ENCODE assay signal across 30 mouse cellular contexts in genomic region chr2:154617061-154617460, GRCm38 (mm10). TPM values are rescaled to one million over a fixed set of nuclear protein-coding genes. Genes with fewer than 3 reads are reported as not detected.
DNase-seq lines count a peak whose midpoint lies in the region; ATAC-seq lines count a peak whose summit lies in the region.
"Had no signal": no experiment of that assay in that cellular context is flagged by ENCODE, and none has a peak within 500 bp of the region (broad histone marks: within the 10 kb centered on the region; RNA-seq: fewer than 3 reads in every experiment).

No protein-coding gene starts in this region.

- H3K27ac ChIP-seq in heart, embryonic 16.5 days (ENCODE audit: low read length) = peak overlapping the region; percentile 27; the same call in 1 of the 2 replicates
- H3K27ac ChIP-seq: embryonic facial prominence, embryonic 15.5 days; forebrain, embryonic 10.5 days; gastrocnemius, adult 2 months; hindbrain, embryonic 10.5 days; hindbrain, embryonic 14.5 days had no signal

- no peak for DNase-seq in heart, postnatal 25 days (ENCODE audit: low spot score)
- peak; percentile 60 to 80 for DNase-seq in thymus, postnatal 36 days
- DNase-seq in left cerebral cortex, adult 18-20 months (ENCODE audit: low spot score in 2 of 2) = no peak
- no peak for DNase-seq in spleen, adult 18-20 months
- DNase-seq: adrenal gland, adult 8-10 months; adrenal gland, postnatal 36 days; B cell, adult 2 months; cerebellum, adult 11 months; cerebellum, adult 8-10 months; cerebellum, postnatal 14 days; embryo, embryonic 11 days; gastrocnemius, adult 2 months; gastrocnemius, postnatal 25 days; heart, postnatal 10 days had no signal

- peaks cover 6% of the 10 kb centered on the region; the same call in 1 of the 2 replicates for H3K36me3 ChIP-seq in heart, embryonic 16.5 days (ENCODE audit: control insufficient read depth, insufficient read depth)
- H3K36me3 ChIP-seq in megakaryocyte, embryonic 14.5 days (replicated peaks; ENCODE audit: low read length) = peaks cover 31% of the 10 kb centered on the region
- H3K36me3 ChIP-seq: embryonic facial prominence, embryonic 15.5 days; heart, embryonic 12.5 days had no signal

- no peaks in the 10 kb centered on the region for H3K27me3 ChIP-seq in heart, embryonic 16.5 days (ENCODE audit: control insufficient read depth, insufficient read depth, low read length)
- no peaks in the 10 kb centered on the region for H3K27me3 ChIP-seq in megakaryocyte, embryonic 14.5 days (replicated peaks)
- H3K27me3 ChIP-seq: embryonic facial prominence, embryonic 15.5 days; heart, embryonic 12.5 days had no signal

- H3K4me3 ChIP-seq in heart, embryonic 16.5 days (ENCODE audit: low read length) = no peak overlapping the region
- H3K4me3 ChIP-seq in megakaryocyte, embryonic 14.5 days (replicated peaks) = peak overlapping the region; percentile 38
- H3K4me3 ChIP-seq: embryonic facial prominence, embryonic 15.5 days; erythroblast, embryonic 14.5 days; forebrain, embryonic 10.5 days; gastrocnemius, adult 2 months; heart, embryonic 12.5 days; hindbrain, embryonic 10.5 days had no signal

- H3K4me1 ChIP-seq in heart, embryonic 16.5 days (ENCODE audit: control insufficient read depth, insufficient read depth, low read length) = peaks cover 20% of the 10 kb centered on the region
- H3K4me1 ChIP-seq in megakaryocyte, embryonic 14.5 days = peaks cover 69% of the 10 kb centered on the region

- ATAC-seq in heart, embryonic 16.5 days (replicated peaks; ENCODE audit: extremely low read depth, insufficient read depth, low FRiP score) = no peak
- no peak for ATAC-seq in megakaryocyte, adult 5-6 weeks (ENCODE audit: poor library complexity, severe bottlenecking)
- ATAC-seq: CD4-positive, CD25-positive, alpha-beta regulatory T cell, adult 4 months; forebrain, embryonic 14.5 days had no signal

- no peak overlapping the region for H3K4me2 ChIP-seq in heart, embryonic 16.5 days (ENCODE audit: low read depth, low read length)
- H3K4me2 ChIP-seq: embryonic facial prominence, embryonic 15.5 days; heart, embryonic 12.5 days; hindbrain, embryonic 14.5 days had no signal

- no peaks in the 10 kb centered on the region for H3K9me3 ChIP-seq in heart, embryonic 16.5 days (replicated peaks; ENCODE audit: control insufficient read depth, low read length)
- no peaks in the 10 kb centered on the region for H3K9me3 ChIP-seq in megakaryocyte, embryonic 14.5 days
- H3K9me3 ChIP-seq: embryonic facial prominence, embryonic 15.5 days; forebrain, embryonic 10.5 days; G1E; heart, embryonic 12.5 days; hindbrain, embryonic 10.5 days had no signal

- 74% methylated on average over 3 of the region's 3 CpGs for WGBS in heart, embryonic 16.5 days

- intact Hi-C loops in heart, postnatal 25 days (cut with DNase I) = no loop called here

- no peak overlapping the region for H3K9ac ChIP-seq in heart, embryonic 16.5 days (ENCODE audit: low read length)
- H3K9ac ChIP-seq: embryonic facial prominence, embryonic 15.5 days; heart, embryonic 12.5 days; hindbrain, embryonic 14.5 days had no signal

RNA-seq across cellular contexts. Expression of gene 4930519P11Rik, which starts 3.8 kb away (rescaled TPM):
- polyA plus RNA-seq in heart, embryonic 16.5 days (2015; fragmentation: Nextera tagmentation; extraction: Ambion mirVana) = not detected in 2 replicates
- not detected for total RNA-seq in heart, postnatal 25 days (2021)
- polyA plus RNA-seq in megakaryocyte, embryonic 14.5 days (2012; ENCODE audit: insufficient read depth, low replicate concordance) = 1.6 and 14.8 TPM in 2 replicates
- total RNA-seq in megakaryocyte, adult 5-6 weeks (2015) = 2.7 TPM in 1 of 2 replicates, not detected in the other
- 0.85 TPM in 1 of 2 replicates, not detected in the other for total RNA-seq in megakaryocyte, adult 5-6 weeks (2017)
- not detected for total RNA-seq in left cerebral cortex, adult 18-20 months (2021)
- total RNA-seq: common myeloid progenitor, adult 5-6 weeks; G1E; gastrocnemius, adult 2 months; gastrocnemius, postnatal 25 days; granulocyte monocyte progenitor cell, adult 5-6 weeks; heart, adult 8-10 months; heart, postnatal 10 days had no signal
- polyA plus RNA-seq: CD4-positive, CD25-positive, alpha-beta regulatory T cell, adult 4 months; embryonic facial prominence, embryonic 11.5 days; hindbrain, embryonic 10.5 days had no signal

RNA-seq across cellular contexts. Expression of gene Zfp341, which starts 4.0 kb away (rescaled TPM):
- 0.45 and 0.74 TPM in 2 replicates for polyA plus RNA-seq in heart, embryonic 16.5 days (2015; fragmentation: Nextera tagmentation; extraction: Ambion mirVana)
- 1 to 10 TPM; 3.0 to 3.1 TPM for total RNA-seq in heart, postnatal 25 days (2021)
- polyA plus RNA-seq in megakaryocyte, embryonic 14.5 days (2012; ENCODE audit: insufficient read depth, low replicate concordance) = 4.0 and 4.4 TPM in 2 replicates
- total RNA-seq in megakaryocyte, adult 5-6 weeks (2015) = 2.2 and 2.3 TPM in 2 replicates
- 1.5 and 1.8 TPM in 2 replicates for total RNA-seq in megakaryocyte, adult 5-6 weeks (2017)
- 10 to 100 TPM; 11.0 to 11.4 TPM for total RNA-seq in left cerebral cortex, adult 18-20 months (2021)

RNA-seq across cellular contexts. Expression of gene Pxmp4, which starts 13.6 kb away (rescaled TPM):
- polyA plus RNA-seq in heart, embryonic 16.5 days (2015; fragmentation: Nextera tagmentation; extraction: Ambion mirVana) = 28.2 and 29.5 TPM in 2 replicates
- total RNA-seq in heart, postnatal 25 days (2021) = 10 to 100 TPM; 23.9 to 26.0 TPM
- polyA plus RNA-seq in megakaryocyte, embryonic 14.5 days (2012; ENCODE audit: insufficient read depth, low replicate concordance) = 8.5 and 10.5 TPM in 2 replicates
- 21.9 and 24.2 TPM in 2 replicates for total RNA-seq in megakaryocyte, adult 5-6 weeks (2015)
- total RNA-seq in megakaryocyte, adult 5-6 weeks (2017) = 24.4 and 27.1 TPM in 2 replicates
- 10 to 100 TPM in 1 of 2 experiments, 1 to 10 TPM in 1; 9.5 to 12.3 TPM for total RNA-seq in left cerebral cortex, adult 18-20 months (2021)

RNA-seq across cellular contexts. Expression of gene Chmp4b, which starts 34.4 kb away (rescaled TPM):
- 22.5 and 23.0 TPM in 2 replicates for polyA plus RNA-seq in heart, embryonic 16.5 days (2015; fragmentation: Nextera tagmentation; extraction: Ambion mirVana)
- 100 to 1,000 TPM; 112 TPM for total RNA-seq in heart, postnatal 25 days (2021)
- polyA plus RNA-seq in megakaryocyte, embryonic 14.5 days (2012; ENCODE audit: insufficient read depth, low replicate concordance) = 131 and 221 TPM in 2 replicates
- 117 and 122 TPM in 2 replicates for total RNA-seq in megakaryocyte, adult 5-6 weeks (2015)
- 166 and 187 TPM in 2 replicates for total RNA-seq in megakaryocyte, adult 5-6 weeks (2017)
- total RNA-seq in left cerebral cortex, adult 18-20 months (2021) = 100 to 1,000 TPM; 222 to 229 TPM

RNA-seq across cellular contexts. Expression of gene E2f1, which starts 47.4 kb away (rescaled TPM):
- polyA plus RNA-seq in heart, embryonic 16.5 days (2015; fragmentation: Nextera tagmentation; extraction: Ambion mirVana) = 18.9 and 22.1 TPM in 2 replicates
- 1 to 10 TPM; 1.1 to 1.2 TPM for total RNA-seq in heart, postnatal 25 days (2021)
- polyA plus RNA-seq in megakaryocyte, embryonic 14.5 days (2012; ENCODE audit: insufficient read depth, low replicate concordance) = 24.2 and 31.3 TPM in 2 replicates
- 14.3 and 16.2 TPM in 2 replicates for total RNA-seq in megakaryocyte, adult 5-6 weeks (2015)
- total RNA-seq in megakaryocyte, adult 5-6 weeks (2017) = 7.7 and 9.3 TPM in 2 replicates
- total RNA-seq in left cerebral cortex, adult 18-20 months (2021) = 10 to 100 TPM; 10.2 to 10.5 TPM

Comparison
In these comparisons a context has a peak if more than half of its experiments do, and no peak if none do; other contexts are left out.
1. DNase-seq: peak in thymus, postnatal 36 days (2 of 2); none in heart, postnatal 25 days (single experiment), left cerebral cortex, adult 18-20 months (0 of 2) and spleen, adult 18-20 months (0 of 2).